Mouse (Mus musculus): Measurements from ENCODE around the gene Ksr1.

Ksr1 gene

DNA sequence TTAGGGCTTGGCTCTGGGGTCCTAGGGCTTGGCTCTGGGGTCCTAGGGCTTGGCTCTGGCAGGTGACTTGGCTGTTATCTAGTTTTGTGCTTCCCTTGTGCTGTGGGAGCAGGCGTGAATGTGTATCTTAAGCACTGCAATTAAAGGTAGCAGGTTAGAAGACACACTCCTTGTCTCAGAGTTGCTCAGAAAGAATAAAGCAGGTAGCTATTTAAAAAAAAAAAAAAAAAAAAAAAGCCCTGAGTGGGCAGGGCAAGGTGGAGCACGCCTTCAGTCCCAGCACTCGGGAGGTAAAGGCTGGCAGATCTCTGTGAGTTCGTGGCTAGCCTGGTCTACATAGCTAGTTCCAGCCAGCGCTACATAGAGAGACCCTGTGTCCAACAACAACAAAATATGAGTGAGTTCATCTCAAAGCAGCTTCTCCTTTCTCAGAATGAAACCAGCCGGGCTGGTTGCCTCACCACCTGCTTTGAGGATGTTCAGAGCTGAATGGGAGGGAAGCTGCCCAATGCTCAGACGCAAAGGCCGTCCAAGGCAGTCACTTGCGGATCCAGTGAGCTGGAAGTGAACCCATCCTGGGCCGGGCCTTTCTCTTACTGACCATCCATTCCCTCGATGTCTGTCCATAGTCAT lies 6.2 kb downstream of the Ksr1 start:
- no peak for DNase-seq (ENCODE audit: low read depth, low spot score)
- no peaks in the 10 kb centered on the region for H3K27me3 ChIP-seq (ENCODE audit: control insufficient read depth, insufficient read depth, low read length, poor library complexity, severe bottlenecking)
- no peaks in the 10 kb centered on the region for H3K36me3 ChIP-seq (ENCODE audit: control insufficient read depth, insufficient read depth, low read length, poor library complexity, severe bottlenecking)

DNA sequence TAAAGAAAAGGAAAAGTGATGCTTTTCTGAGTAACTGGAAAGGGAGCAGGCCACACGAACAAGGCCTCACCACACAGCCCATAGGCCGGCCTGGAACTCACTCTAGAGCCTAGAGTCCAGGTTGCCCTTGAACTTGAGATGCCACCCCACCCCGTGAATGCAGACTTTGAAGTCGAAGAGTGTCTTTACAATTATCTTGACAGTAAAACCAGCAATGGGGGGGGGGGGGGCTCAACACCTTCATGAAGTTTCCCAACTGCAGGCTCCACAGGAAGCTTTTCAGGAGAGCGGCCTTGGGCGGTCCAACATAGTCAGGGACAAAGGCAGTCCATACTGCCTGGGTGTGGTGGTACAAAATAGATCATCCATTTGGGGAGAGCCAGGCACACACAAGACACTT lies 7.6 kb downstream of the Ksr1 start:
- H3K36me3 ChIP-seq (ENCODE audit: control insufficient read depth, insufficient read depth, low read length, poor library complexity, severe bottlenecking): no peaks in the 10 kb centered on the region

GRCm38 (mm10) chr11:79137245-79137644 lies 9.0 kb downstream of the Ksr1 start:
- DNase-seq (ENCODE audit: low read depth, low spot score): no peak

More for the DNA sequence above, 7.6 kb downstream of the Ksr1 start:
- no peaks in the 10 kb centered on the region for H3K27me3 ChIP-seq (ENCODE audit: control insufficient read depth, insufficient read depth, low read length, poor library complexity, severe bottlenecking)
- no peak for DNase-seq (ENCODE audit: low read depth, low spot score)

DNA sequence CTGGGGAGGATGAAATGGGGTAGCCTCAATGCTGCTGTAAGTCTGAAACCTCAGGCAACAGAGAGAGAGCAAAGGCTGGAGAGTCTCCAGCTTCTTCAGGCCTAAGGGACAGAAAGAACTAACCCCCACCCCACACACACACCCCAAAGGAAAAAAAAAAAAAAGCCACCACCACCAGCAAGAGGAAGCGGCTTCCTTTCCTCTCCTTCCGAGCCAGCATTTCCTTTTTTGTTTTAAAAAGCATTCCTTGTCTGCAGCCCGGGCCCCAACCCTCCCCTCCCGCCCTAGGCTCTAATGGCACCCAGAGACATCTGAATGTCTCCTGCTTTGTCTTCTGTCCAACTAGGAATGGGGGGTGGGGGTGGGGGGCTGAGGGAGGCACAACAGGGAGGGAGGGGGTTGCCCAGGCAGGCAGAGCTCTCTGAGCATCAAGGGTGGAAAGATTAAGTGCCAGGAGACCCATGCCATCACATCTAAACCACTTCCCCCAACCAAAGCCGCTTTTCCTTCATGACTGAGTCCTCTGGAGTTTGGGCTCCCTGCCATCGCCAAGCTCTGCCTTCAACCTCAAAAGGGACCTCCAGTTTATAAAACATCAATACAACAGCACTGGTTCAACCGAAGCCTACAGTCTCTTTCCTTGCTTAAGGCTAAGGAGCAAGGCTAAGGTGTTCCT lies 10.4 kb downstream of the Ksr1 start:
- no peaks in the 10 kb centered on the region for H3K27me3 ChIP-seq (ENCODE audit: control insufficient read depth, insufficient read depth, low read length, poor library complexity, severe bottlenecking)
- no peaks in the 10 kb centered on the region for H3K36me3 ChIP-seq (ENCODE audit: control insufficient read depth, insufficient read depth, low read length, poor library complexity, severe bottlenecking)
- DNase-seq (ENCODE audit: low read depth, low spot score): no peak

More at GRCm38 (mm10) chr11:79137245-79137644, 9.0 kb downstream of the Ksr1 start:
- no peaks in the 10 kb centered on the region for H3K36me3 ChIP-seq (ENCODE audit: control insufficient read depth, insufficient read depth, low read length, poor library complexity, severe bottlenecking)
- H3K27me3 ChIP-seq (ENCODE audit: control insufficient read depth, insufficient read depth, low read length, poor library complexity, severe bottlenecking): no peaks in the 10 kb centered on the region

- H3K27me3 ChIP-seq (ENCODE audit: control insufficient read depth, insufficient read depth, low read length, poor library complexity, severe bottlenecking): no peaks in the 10 kb centered on the region
- no peak for DNase-seq (ENCODE audit: low read depth, low spot score)
These were observed 11.1 kb downstream of the Ksr1 start for GRCm38 (mm10) chr11:79135105-79135503.

DNA sequence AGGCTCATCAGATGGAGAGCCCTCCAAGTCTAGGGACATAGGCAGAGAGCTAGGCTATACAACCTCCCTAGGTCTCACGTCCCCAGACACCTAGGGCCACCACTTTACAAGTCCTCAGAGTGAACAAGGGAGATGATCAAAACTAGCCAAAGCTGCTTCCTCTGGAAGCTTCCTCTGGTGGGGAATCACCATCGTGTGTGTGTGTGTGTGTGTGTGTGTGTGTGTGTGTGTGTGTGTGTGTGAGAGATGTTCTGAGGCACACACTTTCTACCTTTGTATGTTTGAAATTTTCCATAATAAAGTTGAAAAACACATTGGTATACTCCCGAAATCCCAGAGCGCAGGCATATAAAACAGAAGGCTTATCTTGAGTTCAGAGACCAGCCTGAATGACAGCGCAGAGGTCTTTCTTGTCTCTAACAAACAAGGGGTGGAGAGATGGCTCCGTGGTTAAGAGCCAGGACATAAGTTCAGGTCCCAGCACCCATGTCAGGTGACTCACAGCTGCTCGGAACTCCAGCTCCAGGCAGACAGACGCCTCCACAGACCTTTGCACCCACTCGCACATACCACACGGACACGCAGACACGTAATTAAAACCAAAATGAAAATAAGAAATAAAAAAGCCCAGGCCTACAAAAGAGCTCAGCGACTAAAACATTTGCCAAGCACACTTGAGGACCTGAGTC lies 11.6 kb downstream of the Ksr1 start:
- no peak for DNase-seq (ENCODE audit: low read depth, low spot score)
- Histone ChIP-seq H3K27me3 (ENCODE audit: control insufficient read depth, insufficient read depth, low read length, poor library complexity, severe bottlenecking) (no peaks in the 10 kb centered on the region), H3K36me3 (ENCODE audit: control insufficient read depth, insufficient read depth, low read length, poor library complexity, severe bottlenecking) (no peaks in the 10 kb centered on the region)

More at GRCm38 (mm10) chr11:79135105-79135503, 11.1 kb downstream of the Ksr1 start:
- no peaks in the 10 kb centered on the region for H3K36me3 ChIP-seq (ENCODE audit: control insufficient read depth, insufficient read depth, low read length, poor library complexity, severe bottlenecking)

GRCm38 (mm10) chr11:79133961-79134360 lies 12.2 kb downstream of the Ksr1 start:
- DNase-seq (ENCODE audit: low read depth, low spot score): no peak
- Histone ChIP-seq H3K36me3 (ENCODE audit: control insufficient read depth, insufficient read depth, low read length, poor library complexity, severe bottlenecking) (no peaks in the 10 kb centered on the region), H3K27me3 (ENCODE audit: control insufficient read depth, insufficient read depth, low read length, poor library complexity, severe bottlenecking) (no peaks in the 10 kb centered on the region)

GRCm38 (mm10) chr11:79133051-79133450 lies 13.2 kb downstream of the Ksr1 start:
- DNase-seq (ENCODE audit: low read depth, low spot score): no peak
- Histone ChIP-seq H3K36me3 (ENCODE audit: control insufficient read depth, insufficient read depth, low read length, poor library complexity, severe bottlenecking) (no peaks in the 10 kb centered on the region), H3K27me3 (ENCODE audit: control insufficient read depth, insufficient read depth, low read length, poor library complexity, severe bottlenecking) (no peaks in the 10 kb centered on the region)

DNA sequence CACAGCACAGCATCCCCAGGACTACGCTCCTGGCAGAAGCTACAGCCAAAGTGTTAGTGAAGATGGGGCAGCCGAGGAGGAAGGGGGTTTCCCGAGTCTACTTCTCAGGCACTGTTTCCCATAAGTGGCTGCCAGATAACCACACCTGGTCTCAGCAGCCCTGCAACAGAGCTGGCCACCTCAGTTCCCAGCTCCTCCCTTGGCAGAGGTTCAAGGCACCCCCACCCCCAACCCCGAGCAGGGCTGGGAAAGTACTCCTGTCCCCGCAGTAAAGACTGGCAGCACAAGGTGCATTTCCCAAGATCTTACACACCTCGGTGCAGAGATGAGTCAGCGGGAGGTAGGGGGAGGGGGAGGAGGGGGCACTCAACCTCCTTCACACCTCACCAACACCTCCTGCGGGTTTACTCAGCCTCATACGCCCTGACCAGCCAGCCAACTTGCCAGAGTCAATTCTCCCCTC lies 14.2 kb downstream of the Ksr1 start:
- H3K36me3 ChIP-seq (ENCODE audit: control insufficient read depth, insufficient read depth, low read length, poor library complexity, severe bottlenecking): no peaks in the 10 kb centered on the region
- DNase-seq (ENCODE audit: low read depth, low spot score): peak; percentile 33
- H3K27me3 ChIP-seq (ENCODE audit: control insufficient read depth, insufficient read depth, low read length, poor library complexity, severe bottlenecking): no peaks in the 10 kb centered on the region

DNA sequence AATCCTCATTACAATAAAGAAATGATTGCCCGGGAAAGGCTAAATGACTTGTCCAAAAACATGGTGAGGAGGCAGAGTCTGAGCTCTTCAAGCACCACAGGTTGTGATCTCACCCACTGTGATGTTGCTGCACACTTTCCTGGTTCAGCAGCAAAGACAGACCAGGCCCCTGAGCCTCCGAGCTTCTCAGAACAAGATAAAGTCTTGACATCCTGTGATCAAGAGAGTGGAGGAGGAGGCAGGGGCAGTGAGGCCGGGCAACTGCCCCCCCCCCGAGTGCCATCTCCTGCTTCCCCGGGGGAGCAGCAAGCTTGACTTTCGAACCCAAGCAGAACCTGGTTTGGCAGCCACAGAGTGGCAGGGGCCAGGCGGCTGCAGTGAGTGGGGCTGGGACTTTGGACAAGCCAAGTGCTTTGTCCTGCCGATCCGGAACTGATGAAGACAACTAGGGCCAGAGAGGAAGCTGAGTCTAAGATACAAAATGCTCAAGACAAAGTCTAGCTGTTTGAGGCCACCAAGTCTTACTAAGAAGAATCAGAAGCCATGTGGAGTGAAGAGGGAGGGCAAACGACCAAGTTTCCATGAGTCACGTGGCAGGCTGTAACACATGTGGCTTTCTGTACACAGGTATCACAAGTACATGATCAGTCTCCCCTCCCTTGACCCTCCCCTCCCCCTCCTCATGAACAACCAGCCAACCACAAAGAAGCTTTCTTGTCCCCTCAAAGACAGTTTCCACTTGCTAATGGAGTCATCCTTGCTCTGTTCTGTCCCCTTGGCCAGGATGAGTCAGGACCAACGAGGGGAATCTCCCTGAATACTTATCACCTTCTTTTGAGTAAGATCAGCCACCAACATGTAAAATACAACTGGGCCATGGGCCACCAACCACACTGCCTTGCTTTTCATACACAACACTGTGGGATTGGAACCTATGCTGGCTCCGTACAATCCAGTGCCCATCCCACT lies 16.5 kb downstream of the Ksr1 start:
- DNase-seq (ENCODE audit: low read depth, low spot score): peak; percentile 44
- no peaks in the 10 kb centered on the region for H3K27me3 ChIP-seq (ENCODE audit: control insufficient read depth, insufficient read depth, low read length, poor library complexity, severe bottlenecking)
- H3K36me3 ChIP-seq (ENCODE audit: control insufficient read depth, insufficient read depth, low read length, poor library complexity, severe bottlenecking): no peaks in the 10 kb centered on the region

DNA sequence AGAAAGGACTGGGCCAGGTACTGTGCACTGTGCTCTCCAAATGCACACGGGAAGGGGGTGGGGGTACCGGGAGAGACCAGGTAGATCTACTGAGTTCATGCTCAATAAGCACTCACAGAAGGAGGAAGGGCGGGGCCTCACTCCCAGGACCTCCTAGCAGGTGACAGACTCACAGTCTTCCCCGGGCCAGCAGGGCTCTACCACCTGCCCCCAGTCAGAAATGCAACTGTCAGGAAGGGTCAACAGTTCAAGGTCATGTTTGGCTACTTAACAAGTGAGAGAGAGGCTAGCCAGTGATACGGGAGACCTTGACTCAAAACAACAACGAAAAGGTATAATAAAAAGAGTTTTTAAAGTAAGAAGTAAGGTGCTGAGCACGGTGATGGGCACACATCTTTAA lies 18.0 kb downstream of the Ksr1 start:
- Histone ChIP-seq H3K27me3 (ENCODE audit: control insufficient read depth, insufficient read depth, low read length, poor library complexity, severe bottlenecking) (no peaks in the 10 kb centered on the region), H3K36me3 (ENCODE audit: control insufficient read depth, insufficient read depth, low read length, poor library complexity, severe bottlenecking) (no peaks in the 10 kb centered on the region)
- DNase-seq (ENCODE audit: low read depth, low spot score): no peak

DNA sequence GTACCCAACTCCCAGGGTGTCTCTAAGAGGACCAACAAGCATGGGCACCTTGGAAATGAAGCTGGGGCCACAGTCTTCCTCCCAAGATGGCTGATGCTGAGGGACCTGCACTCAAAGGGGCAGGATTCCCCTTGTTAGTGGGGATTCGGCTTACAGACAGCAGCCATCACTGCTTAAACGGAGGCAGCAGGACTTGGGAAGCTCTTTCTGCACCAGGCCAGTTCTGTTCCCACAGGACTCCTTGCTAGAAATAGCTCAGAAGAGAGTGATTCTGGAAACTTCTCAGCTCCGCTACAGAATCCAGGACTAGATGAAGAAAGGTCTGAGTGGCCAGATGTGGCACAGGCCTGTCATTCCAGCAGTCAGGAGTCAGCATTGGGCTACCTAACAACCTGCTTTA lies 19.2 kb downstream of the Ksr1 start:
- no peak for DNase-seq (ENCODE audit: low read depth, low spot score)
- H3K36me3 ChIP-seq (ENCODE audit: control insufficient read depth, insufficient read depth, low read length, poor library complexity, severe bottlenecking): no peaks in the 10 kb centered on the region
- H3K27me3 ChIP-seq (ENCODE audit: control insufficient read depth, insufficient read depth, low read length, poor library complexity, severe bottlenecking): no peaks in the 10 kb centered on the region

DNA sequence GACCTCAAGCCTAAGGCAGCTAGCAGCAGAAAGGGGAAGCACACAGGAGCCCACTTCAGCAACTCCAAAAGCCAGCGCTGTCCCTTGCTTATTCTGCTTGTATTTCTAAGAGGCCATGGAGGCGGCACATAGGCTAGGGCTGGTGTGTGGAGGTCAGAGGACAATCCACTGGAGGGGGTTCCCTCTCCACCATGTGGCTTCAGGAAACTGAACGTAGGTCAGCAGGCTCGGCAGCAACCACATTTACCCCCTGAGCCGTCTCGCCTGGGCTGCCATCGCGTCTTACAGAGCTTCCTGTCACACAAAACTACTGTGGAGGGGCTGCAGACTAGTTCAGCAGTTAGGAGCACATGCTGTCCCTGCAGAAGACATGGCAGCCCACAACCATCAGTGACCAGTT lies 20.4 kb downstream of the Ksr1 start:
- H3K27me3 ChIP-seq (ENCODE audit: control insufficient read depth, insufficient read depth, low read length, poor library complexity, severe bottlenecking): no peaks in the 10 kb centered on the region
- H3K36me3 ChIP-seq (ENCODE audit: control insufficient read depth, insufficient read depth, low read length, poor library complexity, severe bottlenecking): no peaks in the 10 kb centered on the region
- peak; percentile 76 for DNase-seq (ENCODE audit: low read depth, low spot score)

DNA sequence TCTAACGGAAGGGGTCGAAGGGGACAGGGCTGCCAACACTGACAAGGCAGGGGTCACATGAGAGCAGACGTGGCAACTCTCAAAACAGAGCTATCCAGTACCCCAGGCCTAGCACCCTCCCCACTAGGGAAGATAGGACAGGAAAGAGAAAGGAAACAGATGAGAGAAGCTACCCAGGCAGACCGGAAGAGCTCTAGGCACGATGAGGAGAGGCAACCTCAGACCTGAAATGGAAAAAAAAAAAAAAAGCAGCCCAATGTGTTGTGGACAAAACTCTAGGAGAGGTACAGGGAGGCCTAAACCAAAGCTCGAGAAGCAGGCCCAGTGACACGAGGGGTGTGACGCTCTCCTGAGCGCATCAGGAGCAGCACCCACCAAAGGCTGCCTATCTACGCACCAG lies 23.7 kb downstream of the Ksr1 start:
- Histone ChIP-seq H3K27me3 (ENCODE audit: control insufficient read depth, insufficient read depth, low read length, poor library complexity, severe bottlenecking) (no peaks in the 10 kb centered on the region), H3K36me3 (ENCODE audit: control insufficient read depth, insufficient read depth, low read length, poor library complexity, severe bottlenecking) (no peaks in the 10 kb centered on the region)
- peak; percentile 27 for DNase-seq (ENCODE audit: low read depth, low spot score)
